Mouse (Mus musculus) bone marrow, adult 2 months (tissue): ENCODE results near the gene Myrfl. TPM values are rescaled to one million over a fixed set of nuclear protein-coding genes. Genes with fewer than 3 reads are reported as not detected.

Experiments used
- H3K27ac ChIP-seq: fragments of 200-500 bp; 2 replicates; pipeline ENCODE4 v1.5.1; 2012; ENCODE audit warnings: low read depth, mild to moderate bottlenecking, control low read depth, inconsistent platforms, low read length; ENCODE audit not compliant: control insufficient read depth, poor library complexity, insufficient read depth
- H3K4me1 ChIP-seq: fragments of 200-500 bp; 2 replicates; pipeline ENCODE4 v1.6.1; 2011; ENCODE audit warnings: low read length; ENCODE audit not compliant: control insufficient read depth, insufficient read depth
- H3K4me3 ChIP-seq: fragments of 200-500 bp; replicated peaks from 2 replicates; pipeline ENCODE3; 2011; ENCODE audit warnings: mild to moderate bottlenecking, low read depth, low read length, control low read depth; ENCODE audit not compliant: control insufficient read depth
- CTCF ChIP-seq: fragments of 200-500 bp; IDR thresholded peaks from 2 replicates; pipeline ENCODE4 v1.5.1; 2011; ENCODE audit warnings: low read length, control low read depth; ENCODE audit not compliant: control insufficient read depth, insufficient read depth
- POLR2A ChIP-seq: fragments of 200-500 bp; IDR thresholded peaks from 2 replicates; pipeline ENCODE4 v1.6.1; 2011; ENCODE audit warnings: low read depth, mild to moderate bottlenecking, control low read depth, low read length, borderline replicate concordance; ENCODE audit not compliant: control insufficient read depth
- WGBS: fragments of 180-500 bp; shearing (Covaris S2); methylation state at CpG from one replicate; pipeline ENCODE4 v1.1.7; 2018; 5-methylcytosine and 5-hydroxymethylcytosine counted together
- polyA plus RNA-seq: library from polyadenylated mRNA; stranded (reverse); fragments of >200 nt; gene quantifications from 2 replicates; pipeline ENCODE4 v1.2.4, GENCODE M21; 2011; ENCODE audit warnings: low replicate concordance; ENCODE audit not compliant: missing spikeins, insufficient read depth, insufficient read length

Gene Myrfl
- polyA plus RNA-seq, 1 experiment = not detected

- 14% methylated on average over 7 of the region's 7 CpGs for WGBS
- H3K4me3 ChIP-seq = no peak overlapping the region
- H3K4me1 ChIP-seq = peaks cover 7% of the 10 kb centered on the region
- TF ChIP-seq CTCF = no peak
- no peak for TF ChIP-seq POLR2A
- peak overlapping the region; percentile 9; the same call in 1 of the 2 replicates for H3K27ac ChIP-seq
These were observed 33.8 kb upstream of the Myrfl start for GRCm38 (mm10) chr10:116930506-116930905.

GRCm38 (mm10) chr10:116928826-116929225 lies 32.1 kb upstream of the Myrfl start:
- TF ChIP-seq POLR2A (no peak), CTCF (no peak)
- H3K4me3 ChIP-seq = no peak overlapping the region
- 96% methylated on average over 3 of the region's 3 CpGs for whole genome bisulfite sequencing
- no peak overlapping the region for H3K27ac ChIP-seq
- H3K4me1 ChIP-seq = peaks cover 9% of the 10 kb centered on the region

- WGBS = 56% methylated on average over 11 of the region's 11 CpGs
These were observed 29.9 kb upstream of the Myrfl start for GRCm38 (mm10) chr10:116926428-116927113.

GRCm38 (mm10) chr10:116923651-116924495 lies 27.2 kb upstream of the Myrfl start:
- TF ChIP-seq POLR2A = no peak
- TF ChIP-seq CTCF = no peak
- WGBS = 75% methylated on average over 19 of the region's 19 CpGs
- no peak overlapping the region for H3K4me3 ChIP-seq
- peak overlapping the region; percentile 14; the same call in 1 of the 2 replicates for H3K27ac ChIP-seq
- H3K4me1 ChIP-seq = peaks cover 3% of the 10 kb centered on the region; the same call in 1 of the 2 replicates

More at GRCm38 (mm10) chr10:116926428-116927113, 29.9 kb upstream of the Myrfl start:
- Histone ChIP-seq H3K4me3 (no peak overlapping the region), H3K4me1 (peaks cover 8% of the 10 kb centered on the region), H3K27ac (no peak overlapping the region)
- TF ChIP-seq CTCF (no peak), POLR2A (no peak)

GRCm38 (mm10) chr10:116922161-116922560 lies 25.4 kb upstream of the Myrfl start:
- TF ChIP-seq POLR2A = no peak; the same call in 1 of the 2 replicates
- TF ChIP-seq CTCF = no peak
- peak overlapping the region; percentile 47; the same call in 1 of the 2 replicates for H3K27ac ChIP-seq
- WGBS = 75% methylated on average over 15 of the region's 15 CpGs
- peaks cover 3% of the 10 kb centered on the region; the same call in 1 of the 2 replicates for H3K4me1 ChIP-seq
- no peak overlapping the region for H3K4me3 ChIP-seq

- H3K4me1 ChIP-seq = peaks cover 3% of the 10 kb centered on the region
- TF ChIP-seq POLR2A (no peak), CTCF (no peak)
- H3K4me3 ChIP-seq = no peak overlapping the region
- 88% methylated on average over 15 of the region's 15 CpGs for WGBS
- H3K27ac ChIP-seq = no peak overlapping the region
These were observed 24.7 kb upstream of the Myrfl start for GRCm38 (mm10) chr10:116921416-116921815.

- TF ChIP-seq POLR2A (no peak), CTCF (no peak)
- H3K4me1 ChIP-seq = peaks cover 3% of the 10 kb centered on the region
- no peak overlapping the region for H3K27ac ChIP-seq
- H3K4me3 ChIP-seq = no peak overlapping the region
- WGBS = 86% methylated on average over 8 of the region's 8 CpGs
These were observed 23.9 kb upstream of the Myrfl start for GRCm38 (mm10) chr10:116920641-116921040.

GRCm38 (mm10) chr10:116919368-116920317 lies 22.9 kb upstream of the Myrfl start:
- Histone ChIP-seq H3K4me3 (no peak overlapping the region), H3K4me1 (peaks cover 3% of the 10 kb centered on the region), H3K27ac (peak overlapping the region; percentile 32; the same call in 1 of the 2 replicates)
- TF ChIP-seq POLR2A (no peak), CTCF (no peak)
- 31% methylated on average over 25 of the region's 25 CpGs for WGBS
